Mouse (Mus musculus) limb, embryonic 12.5 days (tissue): Measurements from ENCODE around the gene Cox15. TPM values are rescaled to one million over a fixed set of nuclear protein-coding genes. Genes with fewer than 3 reads are reported as not detected.

Source experiments
- ATAC-seq: fragments of 200-750 bp; cut with Nextera tagmentation; 2 replicates; pipeline ENCODE4 v1.8.0; 2017; ENCODE audit warnings: low read depth, moderate TSS enrichment; ENCODE audit not compliant: insufficient number of reproducible peaks, insufficient read depth, low FRiP score, low TSS enrichment
- H3K27ac ChIP-seq: fragments of 300-500 bp; sonication (generic); 2 replicates; pipeline ENCODE4 v1.5.1; 2016; ENCODE audit warnings: mild to moderate bottlenecking, moderate library complexity
- H3K27me3 ChIP-seq: fragments of 300-500 bp; sonication (generic); 2 replicates; pipeline ENCODE4 v1.6.1; 2016; ENCODE audit warnings: mild to moderate bottlenecking, moderate library complexity
- H3K36me3 ChIP-seq: fragments of 300-500 bp; sonication (generic); 2 replicates; pipeline ENCODE4 v1.6.1; 2016; ENCODE audit warnings: mild to moderate bottlenecking, moderate library complexity
- H3K4me1 ChIP-seq: fragments of 300-500 bp; sonication (generic); replicated peaks from 2 replicates; pipeline ENCODE4 v1.6.1; 2016
- H3K4me2 ChIP-seq: fragments of 300-500 bp; sonication (generic); 2 replicates; pipeline ENCODE4 v1.6.1; 2016; ENCODE audit warnings: mild to moderate bottlenecking, moderate library complexity
- H3K4me3 ChIP-seq: fragments of 300-500 bp; sonication (generic); replicated peaks from 2 replicates; pipeline ENCODE4 v1.5.1; 2016; ENCODE audit warnings: mild to moderate bottlenecking
- H3K9ac ChIP-seq: fragments of 300-500 bp; sonication (generic); replicated peaks from 2 replicates; pipeline ENCODE4 v1.6.1; 2016; ENCODE audit warnings: mild to moderate bottlenecking, moderate library complexity
- H3K9me3 ChIP-seq: fragments of 300-500 bp; sonication (generic); 2 replicates; pipeline ENCODE4 v1.6.1; 2016; ENCODE audit warnings: mild to moderate bottlenecking, moderate library complexity
- WGBS: fragments of 180-500 bp; shearing (Covaris S2); methylation state at CpG from one replicate; pipeline ENCODE4 v1.1.7; 2016; 5-methylcytosine and 5-hydroxymethylcytosine counted together
- polyA plus RNA-seq: library from polyadenylated mRNA; unstranded; fragments of >200 nt; fragmentation: Nextera tagmentation; extraction: Ambion mirVana; gene quantifications from 2 replicates; pipeline ENCODE4 v1.2.1, GENCODE M21; 2016

The Cox15 gene
- polyA plus RNA-seq, 1 experiment from 2014 or later: 15.1 TPM

- peaks cover 86% of the 10 kb centered on the region for H3K36me3 ChIP-seq
Observed at GRCm38 (mm10) chr19:43704787-43705497, 47.9 kb downstream of the Cox15 start.

GRCm38 (mm10) chr19:43704211-43704610 is 48.6 kb downstream of the Cox15 start:
- Histone ChIP-seq H3K4me1 (0 out of 2 replicates have a peak, but pooled peaks cover 5% of the 10 kb centered on the region), H3K4me3 (no peak overlapping the region), H3K9ac (no peak overlapping the region), H3K27me3 (no peaks in the 10 kb centered on the region), H3K27ac (no peak overlapping the region), H3K36me3 (peaks cover 88% of the 10 kb centered on the region), H3K9me3 (no peaks in the 10 kb centered on the region), H3K4me2 (no peak overlapping the region)
- 85% methylated on average over 11 of the region's 11 CpGs for WGBS
- ATAC-seq: no peak

More at GRCm38 (mm10) chr19:43704787-43705497, 47.9 kb downstream of the Cox15 start:
- ATAC-seq: no peak
- no peak overlapping the region for H3K4me2 ChIP-seq
- 92% methylated on average over 17 of the region's 17 CpGs for WGBS
- no peaks in the 10 kb centered on the region for H3K27me3 ChIP-seq
- no peak overlapping the region for H3K27ac ChIP-seq
- no peaks in the 10 kb centered on the region for H3K9me3 ChIP-seq
- 0 out of 2 replicates have a peak, but pooled peaks cover 5% of the 10 kb centered on the region for H3K4me1 ChIP-seq
- no peak overlapping the region for H3K9ac ChIP-seq
- H3K4me3 ChIP-seq: no peak overlapping the region

- Histone ChIP-seq H3K36me3 (peaks cover 61% of the 10 kb centered on the region), H3K4me1 (0 out of 2 replicates have a peak, but pooled peaks cover 5% of the 10 kb centered on the region)
- no peak for ATAC-seq
Observed at GRCm38 (mm10) chr19:43699763-43700155, 53.0 kb downstream of the Cox15 start.

GRCm38 (mm10) chr19:43699021-43699762 is 53.6 kb downstream of the Cox15 start:
- 0 out of 2 replicates have a peak, but pooled peaks cover 5% of the 10 kb centered on the region for H3K4me1 ChIP-seq
- no peaks in the 10 kb centered on the region for H3K9me3 ChIP-seq
- no peak overlapping the region for H3K4me2 ChIP-seq
- no peaks in the 10 kb centered on the region for H3K27me3 ChIP-seq
- WGBS: 75% methylated on average over 11 of the region's 11 CpGs
- no peak overlapping the region for H3K9ac ChIP-seq
- no peak for ATAC-seq
- H3K36me3 ChIP-seq: peaks cover 55% of the 10 kb centered on the region
- no peak overlapping the region for H3K27ac ChIP-seq
- no peak overlapping the region for H3K4me3 ChIP-seq

More at GRCm38 (mm10) chr19:43699763-43700155, 53.0 kb downstream of the Cox15 start:
- H3K9me3 ChIP-seq: no peaks in the 10 kb centered on the region
- WGBS: 83% methylated on average over 6 of the region's 6 CpGs
- H3K27me3 ChIP-seq: no peaks in the 10 kb centered on the region
- no peak overlapping the region for H3K4me2 ChIP-seq
- H3K4me3 ChIP-seq: no peak overlapping the region
- H3K9ac ChIP-seq: no peak overlapping the region
- no peak overlapping the region for H3K27ac ChIP-seq

- H3K9me3 ChIP-seq: no peaks in the 10 kb centered on the region
- H3K9ac ChIP-seq: no peak overlapping the region
- H3K27me3 ChIP-seq: no peaks in the 10 kb centered on the region
- no peak overlapping the region for H3K4me3 ChIP-seq
- H3K4me2 ChIP-seq: no peak overlapping the region
- WGBS: 88% methylated on average over 5 of the region's 5 CpGs
- H3K27ac ChIP-seq: no peak overlapping the region
- H3K4me1 ChIP-seq: 0 out of 2 replicates have a peak, but pooled peaks cover 5% of the 10 kb centered on the region
- H3K36me3 ChIP-seq: peaks cover 44% of the 10 kb centered on the region
- no peak for ATAC-seq
Observed at GRCm38 (mm10) chr19:43697666-43698370, 55.0 kb downstream of the Cox15 start.

- Histone ChIP-seq H3K9ac (no peak overlapping the region), H3K27me3 (no peaks in the 10 kb centered on the region), H3K36me3 (peaks cover 32% of the 10 kb centered on the region), H3K4me1 (peaks cover 13% of the 10 kb centered on the region; the same call in 1 of the 2 replicates), H3K4me2 (no peak overlapping the region), H3K27ac (no peak overlapping the region), H3K9me3 (no peaks in the 10 kb centered on the region), H3K4me3 (no peak overlapping the region)
- WGBS: 71% methylated on average over 10 of the region's 10 CpGs
- ATAC-seq: no peak
Observed at GRCm38 (mm10) chr19:43695514-43695964, 57.3 kb downstream of the Cox15 start.

GRCm38 (mm10) chr19:43692815-43693214 is 60.0 kb downstream of the Cox15 start:
- 0 out of 2 replicates have a peak, but pooled peaks cover 4% of the 10 kb centered on the region for H3K27me3 ChIP-seq
- no peak for ATAC-seq
- H3K4me3 ChIP-seq: no peak overlapping the region
- no peak overlapping the region for H3K4me2 ChIP-seq
- H3K36me3 ChIP-seq: peaks cover 12% of the 10 kb centered on the region
- no peak overlapping the region for H3K9ac ChIP-seq
- no peak overlapping the region for H3K27ac ChIP-seq
- H3K9me3 ChIP-seq: no peaks in the 10 kb centered on the region
- peaks cover 19% of the 10 kb centered on the region; the same call in 1 of the 2 replicates for H3K4me1 ChIP-seq
- WGBS: 91% methylated on average over 14 of the region's 14 CpGs

- Histone ChIP-seq H3K4me2 (peak within 1 kb of the TSS; percentile 84), H3K27ac (peak within 1 kb of the TSS; percentile 56; the same call in 1 of the 2 replicates), H3K4me3 (peak within 1 kb of the TSS; percentile 75), H3K27me3 (0 out of 2 replicates have a peak, but pooled peaks cover 4% of the 10 kb centered on the region), H3K4me1 (peaks cover 14% of the 10 kb centered on the region; the same call in 1 of the 2 replicates), H3K36me3 (peaks cover 8% of the 10 kb centered on the region), H3K9ac (peak within 1 kb of the TSS; percentile 73), H3K9me3 (no peaks in the 10 kb centered on the region)
- ATAC-seq: peak; percentile 98
- under 1% methylated on average over 60 of the region's 60 CpGs for WGBS
Observed at GRCm38 (mm10) chr19:43689419-43690246, 63.2 kb downstream of the Cox15 start, which contains the start of gene Entpd7. Gene Entpd7 (plus strand): TSS chr19:43689672.
